Mouse (Mus musculus) left cerebral cortex, postnatal 14 days (tissue): ENCODE data around the gene Hypk. TPM values are rescaled to one million over a fixed set of nuclear protein-coding genes. Genes with fewer than 3 reads are reported as not detected.
A peak's percentile ranks its signal among the peaks of the same experiment; 100 is the strongest.
"Not testable (repeated sequence)": the region's sequence is repeated elsewhere in the genome, so short reads cannot be mapped to it uniquely, and the experiment has no call there.

ENCODE experiments used
- DNase-seq, 2 experiments: peaks; one replicate each; pipeline ENCODE4 v3.0.0; 2021 to 2022; ENCODE audit warnings: low spot score in 2 of 2, mixed read lengths in 1 of 2
- intact Hi-C: fragments of 180-260 bp; cut with DNase I; formaldehyde crosslinking; loops from one replicate; pipeline ENCODE4 v1.15.1; 2025
- total RNA-seq, 2 experiments: library from RNA; stranded (reverse); gene quantifications; 2 replicates each; pipeline ENCODE4 v1.2.3; 2021

Hypk gene
- total RNA-seq, 2 experiments from 2014 or later = 14.9 to 18.8 TPM

GRCm38 (mm10) chr2:121445117-121445516 lies 8.0 kb upstream of the Hypk start:
- DNase-seq = no peak
- intact Hi-C loops = no loop called here

DNA sequence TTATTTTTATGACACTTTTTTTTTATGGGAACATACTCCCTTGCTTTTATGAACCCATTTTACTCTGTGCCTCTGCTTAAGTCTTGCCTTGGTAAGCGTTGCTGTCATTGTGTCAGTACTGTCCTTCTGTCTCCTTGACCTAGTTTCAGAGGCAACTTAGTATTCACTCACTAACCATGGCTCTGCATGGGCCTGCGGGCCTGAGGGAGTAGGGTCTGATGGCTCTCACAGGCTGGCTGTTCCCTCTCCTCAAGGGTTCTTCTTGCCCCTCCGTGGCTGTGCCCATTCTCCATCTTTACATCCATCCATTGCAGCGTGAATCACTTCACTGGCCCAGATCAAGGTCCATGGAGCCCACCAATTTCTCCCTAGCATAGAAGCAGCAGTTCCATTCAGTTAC lies 6.6 kb upstream of the Hypk start:
- intact Hi-C loops = no loop called here
- DNase-seq = no peak

GRCm38 (mm10) chr2:121447006-121447405 lies 6.1 kb upstream of the Hypk start:
- DNase-seq = no peak
- intact Hi-C loops = no loop called here

DNA sequence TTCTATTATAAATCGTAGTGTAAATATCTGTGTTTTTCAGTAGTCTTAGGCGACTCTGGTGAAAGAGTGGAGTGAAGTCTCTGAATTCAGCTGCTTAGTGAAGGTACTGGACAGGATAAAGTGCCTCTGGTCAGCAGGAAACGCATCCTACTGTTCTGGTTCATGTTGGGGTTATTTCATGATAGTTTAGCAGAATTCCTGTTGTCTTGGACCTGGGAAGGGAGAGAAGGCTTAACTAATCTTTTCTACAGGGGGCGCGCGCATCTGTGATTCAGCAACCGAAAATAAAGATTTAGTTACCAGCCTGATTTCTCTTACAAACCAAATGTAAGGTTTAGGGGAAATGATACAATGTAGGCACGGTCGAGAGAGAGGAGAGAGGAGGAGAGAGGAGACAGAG lies 5.0 kb upstream of the Hypk start:
- intact Hi-C loops = no loop called here
- DNase-seq = peak; percentile 44 to 62

DNA sequence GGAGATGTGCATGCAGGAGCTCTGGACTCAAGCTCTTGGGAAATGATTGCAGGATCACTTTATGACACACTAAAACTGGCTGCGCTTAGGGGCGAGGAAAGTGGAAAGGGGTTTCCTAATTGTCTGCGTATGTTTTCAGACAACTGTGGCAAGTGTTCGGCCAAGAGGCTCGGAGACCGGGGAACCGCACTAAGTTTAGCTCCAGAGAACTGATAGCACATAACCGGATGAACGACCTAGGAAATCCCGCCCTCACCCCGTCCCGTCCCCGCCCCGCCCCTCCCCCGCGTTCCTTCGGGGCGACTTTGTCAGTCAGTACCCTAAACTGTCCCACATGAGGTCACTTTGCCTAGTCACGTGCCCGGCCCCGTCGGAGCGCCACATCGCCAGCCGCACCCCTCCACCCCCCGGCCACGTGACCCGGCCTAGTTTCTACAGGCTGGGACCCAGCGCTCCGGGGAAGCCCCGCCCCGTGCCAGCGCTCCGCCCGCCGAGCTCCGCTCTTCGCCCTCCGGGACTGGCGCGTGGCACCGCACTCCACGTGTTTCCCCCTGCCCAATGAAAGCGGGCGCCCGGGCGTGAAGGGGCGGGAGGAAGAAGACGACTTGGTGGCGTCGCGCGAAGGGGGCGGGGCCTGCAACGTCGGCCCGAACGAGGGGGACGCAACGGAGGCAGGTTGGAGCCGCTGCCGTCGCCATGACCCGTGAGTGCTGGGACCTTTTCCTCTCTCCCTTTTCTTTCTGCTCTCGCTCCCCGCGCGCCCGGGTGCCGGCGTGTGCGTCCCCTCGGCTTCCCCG lies 4.2 kb upstream of the Hypk start, which contains the start of gene Serf2:
TSS of gene Serf2 (plus strand) at position 457 of the 797 bp plus-strand sequence.
- intact Hi-C loops = no loop called here
- DNase-seq = peak; percentile 98 to 99

GRCm38 (mm10) chr2:121449545-121450011 lies 3.5 kb upstream of the Hypk start:
- intact Hi-C loops = no loop called here
- peak; percentile 30 to 35 for DNase-seq

DNA sequence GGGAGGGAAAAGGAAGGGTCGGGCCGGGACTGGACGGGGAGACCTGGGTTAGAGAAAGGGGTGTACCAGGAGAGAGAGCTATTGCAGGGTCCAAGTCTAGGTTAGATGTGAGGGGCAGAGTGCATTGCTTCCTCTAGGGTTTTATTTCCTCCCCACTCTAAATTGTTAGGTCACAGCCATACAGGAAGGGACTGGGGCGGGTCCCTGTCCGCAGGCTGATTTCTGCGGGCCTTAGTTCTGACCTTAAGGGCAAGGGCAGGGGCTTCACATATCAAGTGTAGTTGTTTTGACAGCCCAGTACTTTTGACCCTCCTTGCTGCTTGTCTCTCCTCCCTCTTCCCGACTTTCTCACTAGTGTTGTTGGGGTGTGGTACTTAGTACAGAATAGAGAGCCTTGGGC lies 3.0 kb upstream of the Hypk start:
- no peak for DNase-seq
- intact Hi-C loops = no loop called here

GRCm38 (mm10) chr2:121452361-121452760 lies 729 bp upstream of the Hypk start:
- DNase-seq = no peak
- intact Hi-C loops = no loop called here

- intact Hi-C loops = no loop called here
- DNase-seq = no peak
These were observed 827 bp downstream of the Hypk start for GRCm38 (mm10) chr2:121453917-121454316.

GRCm38 (mm10) chr2:121455534-121455933 lies 2.4 kb downstream of the Hypk start:
- DNase-seq = no peak
- intact Hi-C loops = no loop called here

GRCm38 (mm10) chr2:121456692-121457642 lies 3.9 kb downstream of the Hypk start, which contains the start of gene Serinc4:
TSS of gene Serinc4 (minus strand) at chr2:121456781.
- intact Hi-C loops = no loop called here
- DNase-seq = peak; percentile 76 to 85

DNA sequence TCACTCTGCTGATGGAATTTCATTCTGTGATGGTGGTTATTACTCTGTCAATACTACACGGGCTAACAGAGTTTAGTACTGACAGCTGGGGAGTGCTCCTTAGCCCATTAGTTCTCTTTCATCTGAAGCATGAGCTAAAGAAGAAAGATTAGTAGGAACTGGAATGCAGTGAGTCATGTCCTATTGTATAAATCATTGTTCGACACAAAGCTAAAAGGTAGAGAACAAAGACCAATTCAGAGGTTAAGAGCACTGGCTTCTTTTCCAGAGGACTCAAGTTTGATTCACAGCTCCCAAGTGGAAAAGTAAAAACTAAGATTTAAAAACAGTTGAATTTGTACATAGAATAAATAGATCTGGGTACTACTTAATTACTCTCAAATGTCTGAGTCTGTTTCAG lies 7.0 kb downstream of the Hypk start:
- intact Hi-C loops = no loop called here

DNA sequence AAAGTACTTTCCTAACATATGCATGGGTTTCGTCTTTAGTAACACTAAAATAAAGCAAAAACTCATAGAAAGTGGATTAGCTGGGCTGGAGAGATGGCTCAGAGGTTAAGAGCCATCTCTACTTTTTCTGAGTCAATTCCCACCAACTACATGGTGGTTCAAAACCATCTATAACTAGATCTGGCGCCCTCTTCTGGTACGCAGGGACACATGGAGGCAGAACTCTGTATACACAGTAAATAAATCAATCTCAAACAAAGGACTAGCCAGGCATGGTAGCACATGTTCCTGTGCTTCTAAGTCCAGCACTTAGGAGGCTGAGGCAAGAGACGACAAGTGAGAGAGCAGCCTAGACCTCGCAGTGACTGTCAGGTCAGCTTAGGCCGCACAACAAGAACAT lies 15.9 kb downstream of the Hypk start:
- DNase-seq, intact Hi-C loops: not testable (repeated sequence)

More for the DNA sequence above, 7.0 kb downstream of the Hypk start:
- DNase-seq = no peak

DNA sequence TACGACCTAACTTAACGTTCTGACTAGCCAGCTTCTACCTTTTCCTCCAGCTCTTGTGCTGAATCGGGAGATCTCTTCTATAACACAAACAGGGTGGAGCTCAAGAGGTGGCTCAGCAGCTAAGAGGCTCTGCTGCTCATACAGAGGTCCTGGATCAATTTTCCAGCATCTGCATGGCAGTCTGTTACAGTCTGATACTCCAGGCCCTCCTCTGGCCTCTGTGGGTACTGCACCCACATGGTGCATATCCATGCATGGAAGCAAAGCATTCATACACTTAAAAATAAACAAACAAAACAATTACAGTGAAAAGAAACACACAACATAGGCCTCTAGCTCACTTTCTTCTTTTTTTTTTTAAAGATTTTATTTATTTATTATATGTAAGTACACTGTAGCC lies 19.7 kb downstream of the Hypk start:
- intact Hi-C loops = loop anchor here (5.0 kb wide), 1 partner anchor 35 kb away; the partner anchor contains the start of genes Mfap1a and Wdr76
- not testable (repeated sequence) for DNase-seq

GRCm38 (mm10) chr2:121473301-121474179 lies 20.4 kb downstream of the Hypk start, which contains the start of gene Mfap1b:
TSS of gene Mfap1b (minus strand) at chr2:121474067.
- intact Hi-C loops = loop anchor here (5.0 kb wide), 1 partner anchor 34 kb away; the partner anchor contains the start of genes Mfap1a and Wdr76

GRCm38 (mm10) chr2:121474180-121474535 lies 21.1 kb downstream of the Hypk start:
- no peak for DNase-seq
- intact Hi-C loops = loop anchor here (5.0 kb wide), 1 partner anchor 33 kb away; the partner anchor contains the start of genes Mfap1a and Wdr76

More at GRCm38 (mm10) chr2:121473301-121474179, 20.4 kb downstream of the Hypk start, which contains the start of gene Mfap1b:
- DNase-seq = peak; percentile 84 to 88

DNA sequence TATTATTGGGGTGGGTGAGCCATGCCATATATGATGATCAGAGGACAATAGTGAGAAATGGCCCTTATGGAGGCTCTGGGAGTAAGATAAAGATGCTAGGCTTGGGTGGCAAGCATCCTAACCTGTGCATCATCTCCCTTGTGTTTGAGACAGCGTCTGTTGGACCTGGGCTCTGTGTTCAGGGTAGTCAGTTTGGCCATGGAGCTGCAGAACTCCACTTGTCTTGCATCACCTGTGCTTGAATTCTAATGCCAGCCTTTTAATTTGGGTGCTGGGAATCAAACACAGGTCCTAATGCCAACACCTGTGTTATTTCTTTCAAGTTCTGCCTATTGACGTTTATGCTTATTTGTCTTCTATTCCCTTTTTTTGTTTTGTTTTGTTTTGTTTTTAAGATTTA lies 22.2 kb downstream of the Hypk start:
- DNase-seq, intact Hi-C loops: not testable (repeated sequence)

DNA sequence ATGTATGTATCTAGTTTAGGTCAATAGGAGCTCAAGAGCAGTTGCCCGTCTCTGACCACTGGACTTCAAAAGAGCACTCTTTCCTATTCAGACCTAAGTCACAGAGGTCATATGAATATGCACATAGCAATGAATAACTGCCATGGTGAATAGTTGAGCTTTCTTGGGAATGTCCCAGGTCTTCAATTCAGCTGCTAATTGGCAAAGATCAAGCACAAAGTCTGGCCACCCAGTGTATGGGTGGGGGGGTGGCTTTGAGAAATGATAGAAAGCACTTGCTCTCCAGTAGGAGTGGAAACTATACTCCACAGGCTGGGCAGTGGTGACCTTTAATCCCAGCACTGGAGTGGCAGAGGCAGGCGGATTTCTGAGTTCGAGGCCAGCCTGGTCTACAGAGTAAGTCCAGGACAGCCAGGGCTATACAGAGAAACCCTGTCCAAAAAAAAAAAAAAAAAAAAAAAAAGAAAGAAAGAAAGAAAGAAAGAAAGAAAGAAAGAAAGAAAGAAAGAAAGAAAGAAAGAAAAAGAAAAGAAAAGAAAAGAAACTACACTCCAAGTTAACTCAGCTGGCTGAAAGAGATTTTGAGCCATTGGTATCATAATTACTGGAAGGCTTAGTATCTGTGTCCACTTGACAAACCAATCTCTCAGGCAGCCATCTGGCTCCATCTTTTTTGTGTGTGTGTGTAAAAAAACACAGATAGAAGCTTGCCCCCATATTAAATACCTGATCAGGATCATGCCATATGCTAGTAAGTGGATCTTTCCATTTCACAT lies 24.6 kb downstream of the Hypk start:
- intact Hi-C loops = no loop called here
- no peak for DNase-seq
